Mouse (Mus musculus) olfactory bulb, adult 2 months (tissue): Measurements from ENCODE around the gene Snx1. TPM values are rescaled to one million over a fixed set of nuclear protein-coding genes. Genes with fewer than 3 reads are reported as not detected.

Source experiments
- H3K27ac ChIP-seq: fragments of 200-500 bp; 2 replicates; pipeline ENCODE4 v1.5.1; 2012; ENCODE audit warnings: low read depth, low read length; ENCODE audit not compliant: insufficient read depth
- H3K4me1 ChIP-seq: fragments of 200-500 bp; 2 replicates; pipeline ENCODE4 v1.6.1; 2012; ENCODE audit warnings: low read length; ENCODE audit not compliant: control insufficient read depth, insufficient read depth
- H3K4me3 ChIP-seq: fragments of 200-500 bp; 2 replicates; pipeline ENCODE4 v1.5.1; 2012; ENCODE audit warnings: mild to moderate bottlenecking, low read depth, low read length, moderate library complexity; ENCODE audit not compliant: insufficient read depth
- CTCF ChIP-seq: fragments of 200-500 bp; IDR thresholded peaks from 2 replicates; pipeline ENCODE4 v1.5.1; 2012; ENCODE audit warnings: low read depth, mild to moderate bottlenecking, low read length, moderate library complexity; ENCODE audit not compliant: insufficient read depth
- POLR2A ChIP-seq: fragments of 200-500 bp; IDR thresholded peaks from 2 replicates; pipeline ENCODE4 v1.6.1; 2012; ENCODE audit warnings: mild to moderate bottlenecking, low read depth, low read length, moderate library complexity; ENCODE audit not compliant: insufficient read depth
- WGBS: fragments of 180-500 bp; shearing (Covaris S2); methylation state at CpG from one replicate; pipeline ENCODE4 v1.1.7; 2018; 5-methylcytosine and 5-hydroxymethylcytosine counted together
- polyA plus RNA-seq: library from polyadenylated mRNA; stranded (reverse); fragments of >200 nt; gene quantifications from 2 replicates; pipeline ENCODE4 v1.2.4, GENCODE M21; 2012; ENCODE audit warnings: low replicate concordance; ENCODE audit not compliant: missing spikeins, insufficient read depth, insufficient read length

Gene Snx1
- polyA plus RNA-seq, 1 experiment: not detected

DNA sequence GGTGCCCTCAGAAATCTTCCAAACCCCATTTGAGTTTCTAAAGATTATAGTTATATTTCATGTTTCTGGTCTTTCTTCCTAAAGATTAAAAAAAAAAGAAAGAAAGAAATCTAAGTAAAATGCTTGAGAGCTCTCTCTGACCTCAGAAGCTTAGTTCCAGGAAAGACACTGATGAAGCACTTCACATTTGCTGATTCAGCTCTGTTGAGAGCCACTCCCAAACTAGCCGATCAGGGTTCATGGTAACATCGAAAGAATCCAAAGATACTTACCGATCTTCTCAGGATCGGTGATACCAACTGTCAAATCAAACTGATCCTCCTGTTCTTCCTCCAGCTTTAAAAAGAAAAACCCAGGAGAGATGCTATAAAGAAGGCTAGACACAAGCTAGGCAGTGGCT lies 21.8 kb downstream of the Snx1 start:
- TF ChIP-seq CTCF: no peak
- TF ChIP-seq POLR2A: no peak
- H3K4me3 ChIP-seq: no peak overlapping the region
- H3K4me1 ChIP-seq: peaks cover 9% of the 10 kb centered on the region; the same call in 1 of the 2 replicates
- 96% methylated on average over 4 of the region's 4 CpGs for WGBS
- H3K27ac ChIP-seq: no peak overlapping the region

DNA sequence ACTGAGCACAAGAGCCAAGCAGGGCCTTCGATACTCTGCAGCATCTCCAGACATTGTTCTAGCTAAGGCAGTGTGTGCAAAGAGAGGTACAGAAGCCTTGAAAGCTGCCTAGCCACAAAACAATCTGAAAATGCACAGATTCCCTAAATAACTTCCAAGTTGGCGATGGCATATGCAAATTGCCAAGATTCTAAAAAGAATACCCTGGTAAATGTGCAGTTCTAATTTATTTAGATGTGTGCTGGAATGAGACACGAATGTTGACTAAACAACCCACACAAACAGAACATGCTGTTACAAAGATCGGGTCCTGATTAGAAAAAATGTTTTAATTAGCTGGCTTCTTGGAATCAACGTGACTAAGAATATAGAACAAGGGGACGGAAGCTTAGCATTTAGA lies 23.7 kb downstream of the Snx1 start:
- H3K4me3 ChIP-seq: no peak overlapping the region
- peaks cover 9% of the 10 kb centered on the region; the same call in 1 of the 2 replicates for H3K4me1 ChIP-seq
- 30% methylated on average over 6 of the region's 6 CpGs for WGBS
- H3K27ac ChIP-seq: no peak overlapping the region
- TF ChIP-seq POLR2A (no peak), CTCF (no peak)

DNA sequence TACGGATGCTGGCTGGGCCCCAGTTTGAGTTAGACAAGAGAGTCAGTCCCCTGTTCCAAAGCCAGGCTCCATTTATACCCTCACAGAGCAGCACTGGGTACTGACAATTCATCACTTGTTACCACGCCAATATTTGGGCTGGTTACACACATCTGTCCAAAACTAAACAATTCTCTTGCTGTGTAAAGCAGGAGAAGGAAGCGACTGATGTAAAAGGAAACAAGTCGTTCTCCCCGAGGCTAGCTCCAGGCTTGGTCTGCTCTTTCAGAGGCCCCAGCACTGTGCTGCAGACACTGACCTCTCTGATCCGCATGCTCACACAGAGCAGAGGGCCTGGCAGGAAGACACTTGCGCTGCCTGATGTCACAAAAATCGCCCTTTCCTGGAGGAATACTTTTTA lies 24.8 kb downstream of the Snx1 start:
- no peak overlapping the region for H3K4me3 ChIP-seq
- H3K4me1 ChIP-seq: peaks cover 9% of the 10 kb centered on the region; the same call in 1 of the 2 replicates
- WGBS: 67% methylated on average over 8 of the region's 8 CpGs
- TF ChIP-seq CTCF: no peak
- no peak for TF ChIP-seq POLR2A
- peak overlapping the region; percentile 44; the same call in 1 of the 2 replicates for H3K27ac ChIP-seq

DNA sequence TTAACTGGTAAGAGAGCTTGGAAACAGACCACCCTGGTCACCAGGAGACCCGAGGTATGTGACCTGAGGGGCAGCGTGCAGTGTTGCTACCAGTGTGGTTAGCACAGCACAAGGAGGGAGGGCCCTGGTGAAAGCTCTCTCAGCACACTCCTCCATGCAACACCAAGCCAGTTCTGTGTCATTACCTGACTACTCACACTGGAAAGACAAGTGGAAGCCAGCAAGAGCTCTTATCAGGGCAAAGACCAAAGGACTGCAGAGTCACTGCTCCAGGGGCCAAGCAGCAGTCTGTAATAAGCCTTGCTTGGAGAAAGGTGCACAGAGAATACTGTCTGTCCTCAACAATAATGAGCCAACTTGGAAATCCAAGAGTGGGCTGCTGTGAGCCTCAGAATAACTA lies 33.7 kb downstream of the Snx1 start:
- Histone ChIP-seq H3K4me1 (peaks cover 12% of the 10 kb centered on the region), H3K27ac (no peak overlapping the region), H3K4me3 (no peak overlapping the region)
- no peak for TF ChIP-seq CTCF
- TF ChIP-seq POLR2A: no peak
- 79% methylated on average over 2 of the region's 2 CpGs for WGBS

DNA sequence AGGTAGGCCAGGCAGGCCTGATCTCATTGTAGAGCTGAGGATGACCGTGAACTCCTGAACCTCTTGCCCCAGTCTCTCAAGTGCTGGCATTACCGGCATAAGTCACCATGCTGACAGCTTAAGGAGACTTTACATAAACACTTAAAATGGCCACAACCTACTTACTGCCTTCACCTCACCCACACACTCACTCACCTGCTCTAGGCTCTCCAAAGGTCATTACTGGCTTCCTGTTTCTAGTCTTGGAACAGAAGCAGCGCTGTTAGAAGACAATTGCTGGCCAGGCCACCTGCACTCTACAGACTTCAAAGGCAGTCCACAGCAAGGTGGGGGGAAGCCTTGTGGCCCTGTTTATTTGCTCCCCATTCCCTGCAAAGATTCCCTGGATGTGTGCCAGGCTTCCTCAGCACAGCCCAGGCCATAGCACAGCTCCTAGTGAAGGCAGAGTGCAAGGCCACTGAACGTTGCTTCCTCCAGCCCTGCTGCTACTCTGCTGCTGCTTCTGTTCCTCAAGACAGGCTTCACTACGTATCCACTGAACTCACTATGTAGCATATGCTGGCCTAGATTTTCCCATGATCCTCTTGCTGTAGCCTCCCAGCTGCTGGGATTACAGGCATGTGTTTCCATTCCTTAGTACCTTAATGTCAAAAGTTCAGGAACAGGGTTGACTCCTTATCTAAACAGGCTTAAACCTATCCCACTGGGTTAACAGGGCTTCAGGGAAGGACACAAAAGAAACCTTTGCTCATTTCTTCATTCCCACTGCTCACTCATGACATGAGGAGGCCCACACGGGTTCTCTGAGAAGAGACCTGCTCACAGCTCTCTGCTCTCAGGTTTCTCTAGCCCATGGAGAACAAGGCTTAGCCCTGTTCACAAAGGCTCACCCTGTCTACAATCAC lies 34.8 kb downstream of the Snx1 start:
- TF ChIP-seq POLR2A: no peak
- TF ChIP-seq CTCF: no peak
- 59% methylated on average over 6 of the region's 6 CpGs for WGBS
- H3K27ac ChIP-seq: no peak overlapping the region
- H3K4me1 ChIP-seq: peaks cover 12% of the 10 kb centered on the region
- H3K4me3 ChIP-seq: no peak overlapping the region

DNA sequence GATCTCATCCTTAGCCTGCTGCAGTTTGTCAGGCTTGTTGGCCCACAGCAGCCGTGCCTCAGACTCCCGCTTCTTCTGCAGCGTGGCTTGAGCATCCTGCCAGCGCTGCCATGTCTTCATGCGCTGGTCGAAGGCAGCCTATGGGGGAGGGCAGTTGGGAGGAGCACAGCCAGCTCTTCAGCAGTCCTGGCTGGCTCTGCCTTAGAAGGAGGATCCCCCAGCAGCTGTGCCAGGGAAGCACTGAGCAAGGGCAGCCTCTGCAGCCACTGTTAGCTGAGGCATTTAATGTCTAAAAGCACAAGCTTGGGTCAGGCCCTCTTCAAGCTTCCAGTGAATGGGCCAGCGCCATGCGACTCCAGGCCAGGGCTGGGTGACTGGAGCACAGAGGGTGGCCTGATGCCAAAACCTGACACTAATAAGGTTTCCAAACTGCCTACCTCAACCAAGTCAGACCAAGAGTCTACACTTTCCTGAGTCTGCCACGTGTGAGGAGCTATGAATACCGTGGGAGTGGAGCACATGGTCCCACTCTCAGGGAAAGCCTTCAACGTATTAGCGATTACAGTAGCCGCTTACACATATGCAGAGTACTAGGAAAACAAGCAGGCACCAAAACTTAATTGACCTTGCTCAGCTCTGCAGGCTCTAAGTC lies 35.7 kb downstream of the Snx1 start:
- TF ChIP-seq CTCF (no peak), POLR2A (no peak)
- WGBS: 37% methylated on average over 13 of the region's 13 CpGs
- no peak overlapping the region for H3K27ac ChIP-seq
- peaks cover 12% of the 10 kb centered on the region for H3K4me1 ChIP-seq
- H3K4me3 ChIP-seq: no peak overlapping the region

DNA sequence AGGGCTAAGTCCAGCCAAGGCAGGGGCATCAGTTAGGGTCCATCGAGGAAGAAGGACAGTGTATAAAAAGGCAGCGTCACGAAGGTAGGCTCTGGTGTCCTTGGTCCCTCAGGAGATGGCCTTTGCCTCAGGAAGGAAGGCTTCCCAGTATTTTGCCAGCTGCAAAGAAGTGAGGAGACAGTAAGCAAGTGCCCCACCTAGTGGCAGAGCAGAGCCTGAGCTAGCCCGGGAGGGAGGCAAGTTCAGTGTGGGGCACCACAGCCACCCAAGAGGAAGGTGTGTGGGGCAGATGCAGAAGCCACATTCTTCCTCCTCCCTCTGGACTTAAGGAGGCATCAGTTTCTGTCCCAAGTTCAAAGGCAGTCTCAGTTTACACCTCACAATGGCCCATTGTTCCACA lies 38.0 kb downstream of the Snx1 start:
- H3K4me1 ChIP-seq: peaks cover 12% of the 10 kb centered on the region
- 51% methylated on average over 4 of the region's 4 CpGs for whole genome bisulfite sequencing
- H3K4me3 ChIP-seq: no peak overlapping the region
- no peak overlapping the region for H3K27ac ChIP-seq
- peak; percentile 63; the same call in 1 of the 2 replicates for TF ChIP-seq CTCF
- TF ChIP-seq POLR2A: no peak

DNA sequence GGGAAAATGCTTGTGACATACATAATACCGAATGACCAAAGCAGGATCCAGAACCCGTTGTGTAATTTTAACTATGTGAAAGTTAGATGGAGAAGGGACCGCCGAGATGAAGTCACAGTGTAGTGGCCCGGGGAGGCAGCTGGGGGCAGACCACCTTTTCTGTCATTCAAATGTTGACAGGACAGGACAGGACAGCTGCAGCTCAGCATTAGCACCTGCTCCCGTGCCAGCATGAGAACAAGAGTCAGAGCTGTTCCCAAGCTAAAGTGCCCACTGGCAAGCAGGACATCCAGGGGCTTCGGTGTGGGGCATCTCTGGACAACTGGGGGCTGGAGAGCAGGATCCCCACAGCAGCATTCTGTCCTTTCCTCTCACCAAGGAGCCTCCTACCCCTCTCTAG lies 39.3 kb downstream of the Snx1 start:
- Histone ChIP-seq H3K4me1 (peaks cover 9% of the 10 kb centered on the region), H3K4me3 (no peak overlapping the region), H3K27ac (no peak overlapping the region)
- no peak for TF ChIP-seq CTCF
- no peak for TF ChIP-seq POLR2A
- 94% methylated on average over 7 of the region's 7 CpGs for WGBS

DNA sequence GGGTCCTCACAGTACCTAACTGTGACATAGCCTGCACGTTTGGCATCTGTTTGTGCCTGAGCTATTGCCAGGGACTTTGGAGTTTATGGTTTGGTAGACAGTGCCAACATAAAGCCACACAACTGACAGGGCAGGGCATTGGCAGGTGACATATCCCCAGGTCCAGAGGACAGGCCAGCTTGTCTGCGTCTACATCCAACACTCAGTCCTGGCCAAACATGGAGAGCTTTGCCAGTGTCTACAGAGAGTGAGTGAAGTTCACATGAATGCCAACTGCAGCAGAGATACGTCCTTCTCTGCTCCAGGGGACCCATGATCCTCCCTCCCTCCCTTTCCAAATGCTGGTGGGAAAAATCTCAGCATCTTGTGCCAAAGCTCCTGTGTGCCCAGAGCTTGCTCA lies 42.2 kb downstream of the Snx1 start:
- TF ChIP-seq POLR2A (no peak), CTCF (no peak)
- no peaks in the 10 kb centered on the region for H3K4me1 ChIP-seq
- H3K4me3 ChIP-seq: no peak overlapping the region
- H3K27ac ChIP-seq: no peak overlapping the region
- WGBS: 75% methylated on average over 3 of the region's 3 CpGs
